Mouse (Mus musculus) heart, embryonic 15.5 days (tissue): ENCODE data around the gene F5. TPM values are rescaled to one million over a fixed set of nuclear protein-coding genes. Genes with fewer than 3 reads are reported as not detected.

Experiments
- ATAC-seq: fragments of 200-750 bp; cut with Nextera tagmentation; replicated peaks from 2 replicates; pipeline ENCODE4 v1.8.0; 2017; ENCODE audit warnings: low read depth, moderate TSS enrichment; ENCODE audit not compliant: insufficient number of reproducible peaks, insufficient read depth, low FRiP score
- H3K27ac ChIP-seq: fragments of 300-500 bp; sonication (generic); 2 replicates; pipeline ENCODE4 v1.5.1; 2015; ENCODE audit warnings: mild to moderate bottlenecking, inconsistent platforms
- H3K27me3 ChIP-seq: fragments of 300-500 bp; sonication (generic); 2 replicates; pipeline ENCODE4 v1.6.1; 2015; ENCODE audit warnings: inconsistent platforms
- H3K36me3 ChIP-seq: fragments of 300-500 bp; sonication (generic); 2 replicates; pipeline ENCODE4 v1.6.1; 2015; ENCODE audit warnings: mild to moderate bottlenecking, inconsistent platforms
- H3K4me1 ChIP-seq: fragments of 300-500 bp; sonication (generic); replicated peaks from 2 replicates; pipeline ENCODE4 v1.6.1; 2015; ENCODE audit warnings: inconsistent platforms
- H3K4me2 ChIP-seq: fragments of 300-500 bp; sonication (generic); 2 replicates; pipeline ENCODE4 v1.6.1; 2015; ENCODE audit warnings: inconsistent platforms, mild to moderate bottlenecking, moderate library complexity
- H3K4me3 ChIP-seq: fragments of 300-500 bp; sonication (generic); 2 replicates; pipeline ENCODE4 v1.5.1; 2015; ENCODE audit warnings: mild to moderate bottlenecking, inconsistent platforms
- H3K9ac ChIP-seq: fragments of 300-500 bp; sonication (generic); 2 replicates; pipeline ENCODE4 v1.6.1; 2015; ENCODE audit warnings: mild to moderate bottlenecking, inconsistent platforms
- H3K9me3 ChIP-seq: fragments of 300-500 bp; sonication (generic); replicated peaks from 2 replicates; pipeline ENCODE4 v1.6.1; 2016; ENCODE audit warnings: inconsistent platforms
- WGBS: fragments of 180-500 bp; shearing (Covaris S2); methylation state at CpG from one replicate; pipeline ENCODE4 v1.1.7; 2015; ENCODE audit warnings: mixed read lengths; 5-methylcytosine and 5-hydroxymethylcytosine counted together
- polyA plus RNA-seq: library from polyadenylated mRNA; unstranded; fragments of >200 nt; fragmentation: Nextera tagmentation; extraction: Ambion mirVana; gene quantifications from 2 replicates; pipeline ENCODE4 v1.2.1, GENCODE M21; 2015

The F5 gene
- polyA plus RNA-seq, 1 experiment from 2014 or later = 0.31 TPM

GRCm38 (mm10) chr1:164162745-164163144 lies 11.1 kb downstream of the F5 start:
- Histone ChIP-seq H3K4me3 (no peak overlapping the region), H3K4me1 (no peaks in the 10 kb centered on the region), H3K36me3 (no peaks in the 10 kb centered on the region), H3K27me3 (no peaks in the 10 kb centered on the region), H3K4me2 (no peak overlapping the region), H3K9me3 (no peaks in the 10 kb centered on the region), H3K27ac (no peak overlapping the region), H3K9ac (no peak overlapping the region)
- ATAC-seq = no peak
- WGBS = 66% methylated on average over 5 of the region's 5 CpGs

DNA sequence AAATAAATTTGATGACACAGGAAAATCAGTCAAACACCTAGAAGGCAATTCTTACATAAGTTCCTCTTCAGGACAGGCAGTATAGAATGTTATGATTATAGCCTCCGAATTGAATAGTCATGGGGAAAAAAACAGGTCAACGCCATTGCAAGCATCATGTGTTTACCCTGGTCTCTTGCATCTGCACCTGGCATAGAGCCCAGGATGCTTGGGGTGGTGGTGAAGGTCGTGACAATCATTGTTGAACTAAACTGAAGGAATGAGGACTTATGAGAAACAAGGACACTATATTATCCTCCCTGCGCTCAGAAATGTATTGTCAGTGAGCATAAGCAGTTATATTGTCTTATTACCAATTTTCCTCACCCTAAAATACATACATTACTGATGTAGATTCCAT lies 17.2 kb downstream of the F5 start:
- H3K9me3 ChIP-seq = no peaks in the 10 kb centered on the region
- no peaks in the 10 kb centered on the region for H3K4me1 ChIP-seq
- H3K36me3 ChIP-seq = no peaks in the 10 kb centered on the region
- 64% methylated on average over 4 of the region's 4 CpGs for WGBS
- H3K4me2 ChIP-seq = no peak overlapping the region
- no peak for ATAC-seq
- H3K27me3 ChIP-seq = no peaks in the 10 kb centered on the region
- no peak overlapping the region for H3K27ac ChIP-seq
- H3K4me3 ChIP-seq = no peak overlapping the region
- no peak overlapping the region for H3K9ac ChIP-seq

- Histone ChIP-seq H3K4me3 (no peak overlapping the region), H3K27me3 (no peaks in the 10 kb centered on the region), H3K4me1 (no peaks in the 10 kb centered on the region), H3K9ac (no peak overlapping the region), H3K36me3 (no peaks in the 10 kb centered on the region), H3K27ac (no peak overlapping the region), H3K9me3 (no peaks in the 10 kb centered on the region), H3K4me2 (no peak overlapping the region)
- 51% methylated on average over 2 of the region's 2 CpGs for WGBS
- ATAC-seq = no peak
These were observed 18.8 kb downstream of the F5 start for GRCm38 (mm10) chr1:164170434-164170833.

DNA sequence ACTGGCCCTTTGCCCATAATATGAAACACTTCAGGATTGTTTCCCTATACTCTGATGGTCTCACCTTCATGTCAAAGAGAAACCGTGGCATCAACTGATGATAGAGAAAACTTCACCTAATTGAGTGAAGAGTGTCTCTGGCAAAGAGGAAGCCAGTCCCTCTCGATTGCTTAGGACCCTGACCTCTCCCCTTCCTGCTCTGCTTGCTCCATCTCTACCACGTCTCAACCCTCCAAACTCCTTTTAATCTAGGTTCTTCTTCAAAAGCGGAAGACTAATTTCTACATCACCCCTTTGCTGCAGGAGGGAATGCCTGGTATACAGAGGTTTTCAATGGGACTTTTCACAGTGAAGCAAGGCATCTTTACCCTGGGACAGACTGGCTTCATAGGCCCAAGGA lies 21.5 kb downstream of the F5 start:
- WGBS = 72% methylated on average over 4 of the region's 4 CpGs
- no peak for ATAC-seq
- H3K36me3 ChIP-seq = no peaks in the 10 kb centered on the region
- no peaks in the 10 kb centered on the region for H3K4me1 ChIP-seq
- no peak overlapping the region for H3K9ac ChIP-seq
- H3K4me2 ChIP-seq = no peak overlapping the region
- H3K27me3 ChIP-seq = no peaks in the 10 kb centered on the region
- no peaks in the 10 kb centered on the region for H3K9me3 ChIP-seq
- H3K4me3 ChIP-seq = no peak overlapping the region
- H3K27ac ChIP-seq = no peak overlapping the region

- H3K9me3 ChIP-seq = no peaks in the 10 kb centered on the region
- H3K27me3 ChIP-seq = no peaks in the 10 kb centered on the region
- no peak overlapping the region for H3K4me3 ChIP-seq
- no peaks in the 10 kb centered on the region for H3K36me3 ChIP-seq
- no peak for ATAC-seq
- H3K4me1 ChIP-seq = no peaks in the 10 kb centered on the region
- no peak overlapping the region for H3K4me2 ChIP-seq
- H3K9ac ChIP-seq = no peak overlapping the region
- H3K27ac ChIP-seq = no peak overlapping the region
These were observed 25.2 kb downstream of the F5 start for GRCm38 (mm10) chr1:164176856-164177255.

DNA sequence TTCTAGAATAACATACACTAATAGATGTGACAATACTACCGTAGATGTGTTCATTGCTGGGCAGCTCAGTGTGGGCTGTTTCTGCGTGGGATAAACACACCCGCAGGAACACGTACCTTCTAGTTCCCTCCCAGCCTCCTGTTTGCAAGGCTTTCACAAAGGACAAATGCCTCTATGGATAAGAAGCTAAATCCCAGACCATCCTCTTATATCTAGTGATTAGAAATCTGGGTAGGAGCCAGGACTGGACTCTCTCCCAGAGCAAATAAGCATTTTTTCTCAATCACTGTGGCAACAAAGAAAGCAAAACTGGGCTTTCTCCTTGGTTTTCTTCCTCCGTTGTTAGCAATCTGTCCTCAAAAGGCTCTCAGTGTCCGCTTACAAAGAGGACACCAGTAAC lies 26.8 kb downstream of the F5 start:
- 65% methylated on average over 6 of the region's 6 CpGs for WGBS

DNA sequence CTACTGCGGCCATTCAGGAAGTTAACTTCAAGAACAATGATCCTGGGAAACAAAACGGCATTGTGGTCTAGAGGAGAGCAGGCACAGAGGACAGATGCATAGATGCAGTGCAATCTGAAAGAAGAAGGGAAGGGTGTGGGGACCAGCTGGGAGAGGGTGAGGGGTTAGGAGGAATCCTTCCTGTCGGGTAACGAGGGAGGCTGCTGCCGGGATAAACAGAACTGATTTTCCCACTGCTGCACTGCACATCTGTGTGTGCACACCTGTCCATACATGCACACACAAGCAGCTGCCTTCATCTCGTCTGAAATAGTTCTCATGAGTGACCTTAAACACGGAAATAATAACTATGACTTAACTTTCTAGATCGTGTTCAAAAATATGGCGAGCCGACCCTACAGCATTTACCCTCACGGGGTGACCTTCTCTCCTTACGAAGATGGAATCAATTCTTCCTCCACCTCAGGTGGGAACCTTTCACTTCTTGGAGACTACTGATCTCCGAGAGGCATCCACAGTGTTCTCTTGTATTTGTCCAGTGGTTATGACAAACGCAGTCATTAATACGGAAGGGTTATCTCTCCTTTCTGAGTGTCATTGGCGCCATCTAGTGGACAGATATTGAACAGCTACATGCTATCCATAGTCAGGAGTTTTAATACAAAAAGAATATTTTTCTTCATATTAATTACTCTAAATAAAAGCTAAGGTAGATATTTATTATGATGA lies 32.7 kb downstream of the F5 start:
- Histone ChIP-seq H3K36me3 (no peaks in the 10 kb centered on the region), H3K27ac (no peak overlapping the region), H3K9me3 (no peaks in the 10 kb centered on the region), H3K4me1 (no peaks in the 10 kb centered on the region), H3K9ac (no peak overlapping the region), H3K4me2 (peak overlapping the region; percentile 40), H3K4me3 (peak overlapping the region; percentile 24), H3K27me3 (no peaks in the 10 kb centered on the region)
- 47% methylated on average over 16 of the region's 16 CpGs for WGBS
- ATAC-seq = no peak

More for the DNA sequence above, 26.8 kb downstream of the F5 start:
- H3K4me2 ChIP-seq = no peak overlapping the region
- no peaks in the 10 kb centered on the region for H3K27me3 ChIP-seq
- no peak overlapping the region for H3K9ac ChIP-seq
- H3K4me3 ChIP-seq = no peak overlapping the region
- H3K4me1 ChIP-seq = no peaks in the 10 kb centered on the region
- H3K9me3 ChIP-seq = no peaks in the 10 kb centered on the region
- ATAC-seq = no peak
- no peak overlapping the region for H3K27ac ChIP-seq
- no peaks in the 10 kb centered on the region for H3K36me3 ChIP-seq

- Histone ChIP-seq H3K27ac (no peak overlapping the region), H3K4me3 (no peak overlapping the region), H3K9ac (no peak overlapping the region), H3K27me3 (no peaks in the 10 kb centered on the region), H3K9me3 (no peaks in the 10 kb centered on the region), H3K4me1 (no peaks in the 10 kb centered on the region), H3K4me2 (no peak overlapping the region), H3K36me3 (no peaks in the 10 kb centered on the region)
- WGBS = 40% methylated on average over 8 of the region's 8 CpGs
- no peak for ATAC-seq
These were observed 33.2 kb downstream of the F5 start for GRCm38 (mm10) chr1:164184871-164185223.

DNA sequence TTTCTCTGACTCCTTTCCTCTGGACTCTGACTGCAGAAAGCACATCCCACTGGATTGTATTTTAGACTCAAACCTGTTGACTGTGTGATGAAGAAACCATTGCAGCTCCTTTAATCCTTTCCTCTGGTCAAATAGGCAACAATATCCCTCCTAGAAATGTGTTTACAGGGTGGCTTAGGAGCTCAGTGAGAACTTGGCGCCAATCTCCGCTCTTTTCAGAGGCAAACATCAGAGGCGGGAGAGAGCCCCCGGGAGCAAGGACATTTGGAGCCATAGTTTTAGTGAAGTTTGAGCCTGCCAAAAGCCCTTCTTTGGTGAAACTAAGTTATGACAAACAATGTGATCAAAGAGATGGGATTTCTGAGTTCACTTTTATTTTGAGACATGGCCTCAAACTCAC lies 33.7 kb downstream of the F5 start:
- no peak overlapping the region for H3K4me3 ChIP-seq
- H3K9ac ChIP-seq = no peak overlapping the region
- no peaks in the 10 kb centered on the region for H3K4me1 ChIP-seq
- no peak for ATAC-seq
- H3K9me3 ChIP-seq = no peaks in the 10 kb centered on the region
- 61% methylated on average over 4 of the region's 4 CpGs for WGBS
- H3K27ac ChIP-seq = no peak overlapping the region
- H3K4me2 ChIP-seq = no peak overlapping the region
- no peaks in the 10 kb centered on the region for H3K36me3 ChIP-seq
- no peaks in the 10 kb centered on the region for H3K27me3 ChIP-seq

- no peak overlapping the region for H3K9ac ChIP-seq
- H3K9me3 ChIP-seq = no peaks in the 10 kb centered on the region
- 83% methylated on average over 1 of the region's 1 CpGs for WGBS
- no peak overlapping the region for H3K4me2 ChIP-seq
- H3K36me3 ChIP-seq = no peaks in the 10 kb centered on the region
- no peak overlapping the region for H3K27ac ChIP-seq
- no peak overlapping the region for H3K4me3 ChIP-seq
- no peak for ATAC-seq
- no peaks in the 10 kb centered on the region for H3K27me3 ChIP-seq
- no peaks in the 10 kb centered on the region for H3K4me1 ChIP-seq
These were observed 35.4 kb downstream of the F5 start for GRCm38 (mm10) chr1:164187002-164187560.

GRCm38 (mm10) chr1:164199551-164199950 lies 47.9 kb downstream of the F5 start:
- no peak overlapping the region for H3K27ac ChIP-seq
- H3K9me3 ChIP-seq = no peaks in the 10 kb centered on the region
- no peak for ATAC-seq
- 77% methylated on average over 4 of the region's 4 CpGs for WGBS
- H3K36me3 ChIP-seq = no peaks in the 10 kb centered on the region
- H3K4me1 ChIP-seq = no peaks in the 10 kb centered on the region
- no peak overlapping the region for H3K9ac ChIP-seq
- no peak overlapping the region for H3K4me3 ChIP-seq
- H3K4me2 ChIP-seq = no peak overlapping the region
- no peaks in the 10 kb centered on the region for H3K27me3 ChIP-seq

GRCm38 (mm10) chr1:164208437-164208836 lies 56.8 kb downstream of the F5 start:
- Histone ChIP-seq H3K27ac (no peak overlapping the region), H3K9me3 (no peaks in the 10 kb centered on the region), H3K36me3 (no peaks in the 10 kb centered on the region), H3K4me3 (no peak overlapping the region), H3K4me2 (no peak overlapping the region), H3K4me1 (no peaks in the 10 kb centered on the region), H3K9ac (no peak overlapping the region), H3K27me3 (no peaks in the 10 kb centered on the region)
- no peak for ATAC-seq
- 59% methylated on average over 2 of the region's 2 CpGs for WGBS
